Mouse (Mus musculus) midbrain, postnatal 0 days (tissue): ENCODE data around the gene 2210017I01Rik. TPM values are rescaled to one million over a fixed set of nuclear protein-coding genes. Genes with fewer than 3 reads are reported as not detected.
A peak's percentile ranks its signal among the peaks of the same experiment; 100 is the strongest.

Experiments
- ATAC-seq: fragments of 200-750 bp; cut with Nextera tagmentation; 2 replicates; pipeline ENCODE4 v1.8.0; 2017; ENCODE audit warnings: moderate number of reproducible peaks, mild to moderate bottlenecking, moderate TSS enrichment, moderate library complexity; ENCODE audit not compliant: low FRiP score
- DNase-seq: peaks from one replicate; pipeline ENCODE4 v3.0.0-alpha.2; 2015; ENCODE audit warnings: low spot score
- H3K27ac ChIP-seq: fragments of 300-500 bp; sonication (generic); 2 replicates; pipeline ENCODE4 v1.5.1; 2014; ENCODE audit warnings: low read depth, mild to moderate bottlenecking, low read length, mixed read lengths
- H3K27me3 ChIP-seq: fragments of 300-500 bp; sonication (generic); 2 replicates; pipeline ENCODE4 v1.6.1; 2014; ENCODE audit warnings: low read length, control low read depth, mixed read lengths; ENCODE audit not compliant: insufficient read depth
- H3K36me3 ChIP-seq: fragments of 300-500 bp; sonication (generic); 2 replicates; pipeline ENCODE4 v1.6.1; 2014; ENCODE audit warnings: low read length, control low read depth, mixed read lengths; ENCODE audit not compliant: insufficient read depth
- H3K4me1 ChIP-seq: fragments of 300-500 bp; sonication (generic); 2 replicates; pipeline ENCODE4 v1.6.1; 2014; ENCODE audit warnings: mild to moderate bottlenecking, control low read depth, antibody characterized with exemption, low read length, mixed read lengths; ENCODE audit not compliant: insufficient read depth
- H3K4me2 ChIP-seq: fragments of 300-500 bp; sonication (generic); 2 replicates; pipeline ENCODE4 v1.6.1; 2014; ENCODE audit warnings: low read depth, mild to moderate bottlenecking, low read length, mixed read lengths; ENCODE audit not compliant: poor library complexity, severe bottlenecking
- H3K4me3 ChIP-seq: fragments of 300-500 bp; sonication (generic); 2 replicates; pipeline ENCODE4 v1.5.1; 2014; ENCODE audit warnings: low read depth, mild to moderate bottlenecking, low read length, moderate library complexity
- H3K9ac ChIP-seq: fragments of 300-500 bp; sonication (generic); replicated peaks from 2 replicates; pipeline ENCODE4 v1.6.1; 2014; ENCODE audit warnings: mild to moderate bottlenecking, low read length, moderate library complexity, mixed read lengths; ENCODE audit not compliant: poor library complexity, severe bottlenecking
- H3K9me3 ChIP-seq: fragments of 300-500 bp; sonication (generic); 2 replicates; pipeline ENCODE4 v1.6.1; 2016; ENCODE audit warnings: low read length, control low read depth
- CTCF ChIP-seq: IDR thresholded peaks from 2 replicates; pipeline ENCODE4 v1.5.1; 2016; ENCODE audit warnings: antibody characterized with exemption, mild to moderate bottlenecking
- WGBS: fragments of 180-500 bp; shearing (Covaris S2); extraction: QIAGEN DNeasy Blood & Tissue Kit; methylation state at CpG from one replicate; pipeline ENCODE4 v1.1.7; 2014; 5-methylcytosine and 5-hydroxymethylcytosine counted together
- polyA plus RNA-seq: library from polyadenylated mRNA; unstranded; fragments of >200 nt; fragmentation: Nextera tagmentation; extraction: Ambion mirVana; gene quantifications from 2 replicates; pipeline ENCODE4 v1.2.1, GENCODE M21; 2015
- total RNA-seq: library from RNA; depleted of rRNA; stranded (reverse); fragments of >200 nt; gene quantifications from 2 replicates; pipeline ENCODE4 v1.2.3, GENCODE M21; 2014

Gene 2210017I01Rik
- total and polyA plus RNA-seq, 2 experiments from 2014 or later: not detected

DNA sequence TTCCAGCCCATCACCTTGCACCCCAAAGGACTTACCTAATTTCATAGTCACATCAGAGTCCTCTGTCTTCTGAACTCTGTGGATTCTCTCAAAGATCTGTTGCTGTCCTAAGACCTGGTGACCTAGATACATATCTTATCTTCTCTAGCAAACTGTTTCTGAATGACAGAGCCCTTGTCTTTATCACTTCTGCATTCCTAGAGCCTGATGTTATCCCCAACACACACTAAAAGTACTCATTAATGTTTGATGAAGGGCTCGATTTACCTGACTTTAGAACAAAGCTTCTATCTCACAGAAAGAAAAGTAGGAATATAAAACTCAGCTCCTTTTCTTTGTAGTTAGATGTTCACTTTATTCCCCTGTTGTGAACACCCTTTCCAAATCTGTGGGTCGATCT is 14.3 kb upstream of the 2210017I01Rik start, which contains the start of gene Lce6a:
Gene Lce6a (minus strand): TSS at position 101 of the 400 bp plus-strand sequence.
- H3K9me3 ChIP-seq: no peaks in the 10 kb centered on the region
- no peaks in the 10 kb centered on the region for H3K36me3 ChIP-seq
- DNase-seq (no peak), ATAC-seq (no peak)
- TF ChIP-seq CTCF: no peak
- no peaks in the 10 kb centered on the region for H3K27me3 ChIP-seq
- 81% methylated on average over 2 of the region's 2 CpGs for WGBS
- H3K27ac ChIP-seq: no peak within 1 kb of the TSS
- no peak within 1 kb of the TSS for H3K4me3 ChIP-seq
- no peak within 1 kb of the TSS for H3K4me2 ChIP-seq
- H3K9ac ChIP-seq: no peak within 1 kb of the TSS
- H3K4me1 ChIP-seq: no peaks in the 10 kb centered on the region

DNA sequence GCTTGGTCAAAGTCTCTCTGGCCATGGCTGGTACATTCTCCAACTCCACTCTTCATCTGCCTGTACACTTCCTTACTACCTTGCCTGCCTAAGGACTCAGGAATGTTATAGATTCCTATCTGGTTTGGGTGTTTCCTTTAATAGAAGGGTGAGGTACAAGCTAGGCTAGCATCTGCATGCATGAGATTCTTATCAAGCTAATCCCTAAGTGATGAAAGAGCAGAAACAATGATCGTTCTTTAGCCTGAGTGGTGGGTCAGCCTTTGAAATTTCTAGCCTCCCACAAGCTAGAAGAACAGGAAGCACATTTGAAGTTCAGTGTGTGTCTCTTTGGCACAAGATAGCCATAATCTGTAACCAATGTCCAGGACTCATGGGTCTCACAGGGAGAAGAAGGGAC is 2.5 kb upstream of the 2210017I01Rik start:
- no peak overlapping the region for H3K4me3 ChIP-seq
- TF ChIP-seq CTCF: no peak
- H3K36me3 ChIP-seq: no peaks in the 10 kb centered on the region
- 47% methylated on average over 1 of the region's 1 CpGs for WGBS
- H3K27me3 ChIP-seq: no peaks in the 10 kb centered on the region
- DNase-seq (no peak), ATAC-seq (no peak)
- no peaks in the 10 kb centered on the region for H3K9me3 ChIP-seq
- no peak overlapping the region for H3K27ac ChIP-seq
- H3K4me1 ChIP-seq: no peaks in the 10 kb centered on the region
- no peak overlapping the region for H3K9ac ChIP-seq
- H3K4me2 ChIP-seq: no peak overlapping the region

DNA sequence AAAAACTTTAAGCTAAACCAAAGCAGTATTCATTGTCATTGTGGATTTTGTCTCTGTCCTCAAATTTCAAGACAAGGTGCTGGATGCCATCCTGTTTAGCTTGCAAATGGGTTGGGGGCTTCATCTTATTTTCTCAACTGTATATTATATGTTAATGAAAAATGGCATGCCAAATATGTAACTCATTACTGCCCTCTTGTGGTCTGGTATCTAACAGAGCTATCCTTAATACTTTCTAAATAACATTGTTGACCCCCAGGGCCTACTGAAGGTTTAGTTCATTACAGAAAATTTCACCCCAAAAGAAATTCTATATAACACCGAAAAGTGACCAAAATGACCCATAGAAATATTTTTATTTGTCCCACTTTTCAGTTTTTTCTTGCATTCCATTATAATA is 5.1 kb downstream of the 2210017I01Rik start:
- peak; percentile 22 for DNase-seq
- Histone ChIP-seq H3K27me3 (no peaks in the 10 kb centered on the region), H3K9ac (no peak overlapping the region), H3K4me3 (no peak overlapping the region), H3K27ac (no peak overlapping the region), H3K9me3 (0 out of 2 replicates have a peak, but pooled peaks cover 3% of the 10 kb centered on the region), H3K4me2 (no peak overlapping the region), H3K4me1 (no peaks in the 10 kb centered on the region), H3K36me3 (no peaks in the 10 kb centered on the region)
- no peak for ATAC-seq
- TF ChIP-seq CTCF: peak; percentile 39; the same call in 1 of the 2 replicates
- WGBS: 55% methylated on average over 1 of the region's 1 CpGs

DNA sequence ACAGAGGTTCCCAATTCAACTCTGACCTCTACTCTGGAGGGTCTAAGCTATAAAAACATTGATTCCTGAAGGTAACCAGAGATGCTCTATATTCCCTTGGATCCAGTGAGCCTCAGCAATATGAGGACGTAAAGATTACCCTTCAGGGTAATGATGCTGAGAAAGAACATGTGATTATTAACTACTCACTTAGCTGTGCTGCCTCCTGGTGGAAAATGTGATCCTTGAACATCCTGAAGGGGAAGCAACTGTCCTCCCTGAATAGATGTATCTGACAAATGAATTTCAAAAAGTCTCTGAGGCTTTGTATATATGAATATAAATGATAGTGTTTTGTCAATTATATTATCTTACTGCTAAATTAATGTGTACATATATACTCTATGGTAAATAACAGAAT is 6.8 kb downstream of the 2210017I01Rik start:
- Histone ChIP-seq H3K27me3 (no peaks in the 10 kb centered on the region), H3K27ac (no peak overlapping the region), H3K9ac (no peak overlapping the region), H3K9me3 (0 out of 2 replicates have a peak, but pooled peaks cover 3% of the 10 kb centered on the region), H3K4me1 (no peaks in the 10 kb centered on the region), H3K4me3 (no peak overlapping the region), H3K36me3 (no peaks in the 10 kb centered on the region), H3K4me2 (no peak overlapping the region)
- no peak for DNase-seq
- no peak for ATAC-seq
- WGBS: 74% methylated on average over 1 of the region's 1 CpGs
- peak; percentile 11; the same call in 1 of the 2 replicates for TF ChIP-seq CTCF

DNA sequence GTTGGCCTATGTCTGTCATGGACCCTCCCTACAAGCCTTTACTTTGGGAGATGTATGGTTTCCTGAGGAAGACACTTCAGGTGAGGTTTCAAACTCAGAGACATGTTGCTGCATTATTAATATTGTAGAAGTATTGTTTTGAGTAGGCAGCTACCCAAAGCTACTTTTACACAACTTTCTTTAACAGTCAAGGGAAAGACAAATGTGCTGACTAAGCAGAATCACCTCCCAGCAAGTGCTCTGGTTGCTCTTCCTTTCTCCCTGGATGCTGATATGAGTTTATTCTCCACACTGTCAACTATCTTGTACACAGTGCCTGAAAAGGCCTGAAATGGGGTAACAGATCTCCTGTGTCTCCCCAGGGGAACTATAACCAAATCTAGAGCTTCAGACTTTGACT is 7.3 kb downstream of the 2210017I01Rik start:
- ATAC-seq (no peak), DNase-seq (no peak)
- 0 out of 2 replicates have a peak, but pooled peaks cover 3% of the 10 kb centered on the region for H3K9me3 ChIP-seq
- no peak for TF ChIP-seq CTCF
- H3K4me1 ChIP-seq: no peaks in the 10 kb centered on the region
- no peak overlapping the region for H3K27ac ChIP-seq
- no peaks in the 10 kb centered on the region for H3K27me3 ChIP-seq
- H3K9ac ChIP-seq: no peak overlapping the region
- no peak overlapping the region for H3K4me3 ChIP-seq
- no peaks in the 10 kb centered on the region for H3K36me3 ChIP-seq
- H3K4me2 ChIP-seq: no peak overlapping the region

DNA sequence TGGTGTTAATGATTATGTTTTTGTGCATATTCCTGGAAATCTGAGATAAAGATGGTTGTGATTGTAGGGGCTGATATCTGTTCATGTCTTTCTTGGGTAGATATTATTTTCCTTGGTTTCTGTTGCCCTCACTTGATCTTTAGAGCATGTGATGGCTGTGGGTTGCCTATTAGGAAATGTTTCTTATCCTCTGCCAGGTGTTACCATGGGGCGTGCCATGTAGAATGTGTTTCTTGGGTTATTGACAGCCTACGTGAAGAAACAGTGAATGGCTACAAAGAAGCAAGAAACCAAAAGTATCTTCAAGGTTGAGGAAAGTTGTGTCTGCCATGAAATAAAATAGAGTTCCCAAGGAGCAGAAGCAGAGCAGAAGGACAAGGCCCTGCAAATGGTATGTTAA is 8.9 kb downstream of the 2210017I01Rik start:
- Histone ChIP-seq H3K9ac (no peak overlapping the region), H3K27ac (no peak overlapping the region), H3K36me3 (no peaks in the 10 kb centered on the region), H3K9me3 (0 out of 2 replicates have a peak, but pooled peaks cover 3% of the 10 kb centered on the region), H3K4me3 (no peak overlapping the region), H3K4me1 (no peaks in the 10 kb centered on the region), H3K4me2 (no peak overlapping the region), H3K27me3 (no peaks in the 10 kb centered on the region)
- ATAC-seq (no peak), DNase-seq (no peak)
- TF ChIP-seq CTCF: no peak
- WGBS: 94% methylated on average over 2 of the region's 2 CpGs
